Mouse (Mus musculus) left cerebral cortex, adult 2 months (tissue): ENCODE results near the gene Mapk1ip1l. TPM values are rescaled to one million over a fixed set of nuclear protein-coding genes. Genes with fewer than 3 reads are reported as not detected.
"Not testable (repeated sequence)": the region's sequence is repeated elsewhere in the genome, so short reads cannot be mapped to it uniquely, and the experiment has no call there.

Experiments
- DNase-seq, 2 experiments: peaks; one replicate each; pipeline ENCODE4 v3.0.0; 2021 to 2022; ENCODE audit warnings: low spot score in 2 of 2, mixed read lengths in 1 of 2; ENCODE audit errors: extremely low spot score in 1 of 2
- H3K27ac ChIP-seq: fragments of 200-600 bp; 2 replicates; pipeline ENCODE4 v1.8.1; 2022
- H3K4me3 ChIP-seq: fragments of 200-600 bp; 2 replicates; pipeline ENCODE4 v1.8.1; 2022
- CTCF ChIP-seq: fragments of 200-600 bp; IDR thresholded peaks from 2 replicates; pipeline ENCODE4 v1.8.1; 2022; ENCODE audit warnings: antibody characterized with exemption, mild to moderate bottlenecking, moderate library complexity
- intact Hi-C: fragments of 180-260 bp; cut with DNase I; formaldehyde crosslinking; loops from one replicate; pipeline ENCODE4 v1.15.1; 2025
- total RNA-seq, 2 experiments: library from RNA; stranded (reverse); gene quantifications; 2 replicates each; pipeline ENCODE4 v1.2.3; 2021

Mapk1ip1l gene
- total RNA-seq, 2 experiments from 2014 or later = 46.7 to 51.9 TPM

- no peak for DNase-seq
- no peak overlapping the region for H3K27ac ChIP-seq
- no peak overlapping the region for H3K4me3 ChIP-seq
- no peak for TF ChIP-seq CTCF
- intact Hi-C loops = no loop called here
Measured at GRCm38 (mm10) chr14:47307669-47308068, 9.6 kb downstream of the Mapk1ip1l start.

- intact Hi-C loops = no loop called here
- H3K4me3 ChIP-seq = no peak overlapping the region
- DNase-seq = no peak
- no peak for TF ChIP-seq CTCF
- no peak overlapping the region for H3K27ac ChIP-seq
Measured at GRCm38 (mm10) chr14:47309061-47309460, 11.0 kb downstream of the Mapk1ip1l start.

GRCm38 (mm10) chr14:47310342-47311181, 12.5 kb downstream of the Mapk1ip1l start:
- intact Hi-C loops = no loop called here
- DNase-seq = no peak
- TF ChIP-seq CTCF = no peak
- no peak overlapping the region for H3K4me3 ChIP-seq
- H3K27ac ChIP-seq = no peak overlapping the region

GRCm38 (mm10) chr14:47319362-47319761, 21.3 kb downstream of the Mapk1ip1l start:
- no peak for TF ChIP-seq CTCF

GRCm38 (mm10) chr14:47321581-47321980, 23.5 kb downstream of the Mapk1ip1l start:
- H3K27ac ChIP-seq, intact Hi-C loops, DNase-seq, H3K4me3 ChIP-seq: not testable (repeated sequence)

More at GRCm38 (mm10) chr14:47319362-47319761, 21.3 kb downstream of the Mapk1ip1l start:
- no peak for DNase-seq
- H3K27ac ChIP-seq = no peak overlapping the region
- intact Hi-C loops = no loop called here
- no peak overlapping the region for H3K4me3 ChIP-seq

- Histone ChIP-seq H3K27ac (no peak overlapping the region), H3K4me3 (no peak overlapping the region)
- no peak for DNase-seq
- intact Hi-C loops = no loop called here
- TF ChIP-seq CTCF = no peak
Measured at GRCm38 (mm10) chr14:47325965-47326761, 28.1 kb downstream of the Mapk1ip1l start.

GRCm38 (mm10) chr14:47327347-47327746, 29.3 kb downstream of the Mapk1ip1l start:
- intact Hi-C loops = no loop called here
- no peak for DNase-seq
- no peak for TF ChIP-seq CTCF

GRCm38 (mm10) chr14:47331920-47332319, 33.9 kb downstream of the Mapk1ip1l start:
- no peak overlapping the region for H3K4me3 ChIP-seq
- no peak overlapping the region for H3K27ac ChIP-seq
- no peak for TF ChIP-seq CTCF
- DNase-seq = no peak
- intact Hi-C loops = no loop called here

More at GRCm38 (mm10) chr14:47327347-47327746, 29.3 kb downstream of the Mapk1ip1l start:
- Histone ChIP-seq H3K4me3 (no peak overlapping the region), H3K27ac (no peak overlapping the region)

- no peak overlapping the region for H3K27ac ChIP-seq
- intact Hi-C loops = loop anchor here (1.0 to 5.0 kb wide), 2 partner anchors 61 to 202 kb away; no protein-coding TSS in a partner anchor
- no peak overlapping the region for H3K4me3 ChIP-seq
- peak; percentile 66 to 81 for DNase-seq
- peak; percentile 97 for TF ChIP-seq CTCF
Measured at GRCm38 (mm10) chr14:47334819-47335218, 36.8 kb downstream of the Mapk1ip1l start.

GRCm38 (mm10) chr14:47335300-47335699, 37.2 kb downstream of the Mapk1ip1l start:
- H3K4me3 ChIP-seq = no peak overlapping the region
- intact Hi-C loops = loop anchor here (5.0 kb wide), 1 partner anchor 202 kb away; no protein-coding TSS in a partner anchor

GRCm38 (mm10) chr14:47340231-47340925, 42.3 kb downstream of the Mapk1ip1l start:
- no peak overlapping the region for H3K4me3 ChIP-seq
- intact Hi-C loops = no loop called here
- no peak for DNase-seq
- no peak overlapping the region for H3K27ac ChIP-seq
- no peak for TF ChIP-seq CTCF

More at GRCm38 (mm10) chr14:47335300-47335699, 37.2 kb downstream of the Mapk1ip1l start:
- DNase-seq = no peak
- TF ChIP-seq CTCF = no peak
- no peak overlapping the region for H3K27ac ChIP-seq
